Mouse (Mus musculus): ENCODE results near the gene Gpr35.

The Gpr35 gene

DNA sequence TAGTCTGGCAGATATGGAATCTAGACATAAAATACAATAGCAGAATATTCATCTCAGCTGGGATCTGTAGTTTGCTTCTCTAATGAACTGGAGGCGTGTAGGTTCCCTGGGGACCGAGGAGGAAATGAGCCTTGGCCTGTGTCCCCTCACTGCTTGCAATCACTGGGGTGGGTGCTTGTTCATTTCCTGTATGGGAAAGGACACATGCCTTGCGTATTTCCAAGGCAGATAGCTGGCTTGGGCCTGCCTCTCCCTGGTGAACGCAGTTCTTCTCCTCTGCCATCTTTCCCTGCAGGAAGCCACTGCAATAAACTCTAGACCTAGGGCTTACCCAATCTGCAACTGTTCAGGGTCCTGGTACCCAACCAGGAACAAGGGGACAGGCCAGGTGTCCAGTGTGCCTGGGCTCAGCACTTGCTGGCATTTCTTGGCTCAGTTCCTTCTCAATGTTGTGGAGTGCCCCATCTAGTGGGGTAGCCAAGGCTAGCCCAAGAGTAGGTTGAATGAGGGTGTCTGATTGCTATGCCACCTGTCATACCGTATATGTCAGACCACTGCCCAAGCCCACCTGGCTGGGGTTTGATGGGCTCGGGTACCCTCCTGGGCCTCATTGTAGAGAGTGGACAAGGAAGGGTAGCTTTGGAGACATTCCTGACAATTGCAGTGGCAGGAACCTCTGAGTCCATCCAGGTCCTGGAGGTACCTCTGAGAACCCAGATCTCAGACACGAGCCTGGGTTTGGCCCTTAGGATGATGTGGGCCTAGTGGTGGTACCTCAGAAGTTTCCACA, 30.6 kb downstream of the Gpr35 start:
- DNase-seq (ENCODE audit: low spot score): no peak

DNA sequence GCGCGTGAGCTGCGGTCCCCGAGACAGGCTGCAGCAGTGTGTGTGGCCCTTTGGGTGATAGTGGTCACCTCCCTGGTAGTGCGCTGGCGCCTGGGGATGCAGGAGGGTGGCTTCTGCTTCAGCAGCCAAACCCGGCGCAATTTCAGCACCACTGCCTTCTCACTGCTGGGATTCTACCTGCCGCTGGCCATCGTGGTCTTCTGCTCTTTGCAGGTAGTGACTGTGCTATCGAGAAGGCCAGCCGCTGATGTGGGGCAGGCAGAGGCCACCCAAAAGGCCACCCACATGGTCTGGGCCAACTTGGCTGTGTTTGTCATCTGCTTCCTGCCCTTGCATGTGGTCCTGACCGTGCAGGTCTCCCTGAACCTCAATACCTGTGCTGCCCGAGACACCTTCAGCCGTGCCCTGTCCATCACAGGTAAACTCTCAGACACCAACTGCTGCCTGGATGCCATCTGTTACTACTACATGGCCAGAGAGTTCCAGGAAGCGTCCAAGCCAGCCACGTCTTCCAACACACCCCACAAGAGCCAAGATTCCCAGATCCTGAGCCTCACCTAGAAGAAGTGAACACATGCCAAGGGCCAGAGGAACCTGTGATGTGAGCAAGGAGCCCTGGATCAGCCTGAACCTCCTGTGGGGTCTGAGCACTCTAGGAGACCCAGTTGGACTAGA, 32.4 kb downstream of the Gpr35 start:
- no peak for DNase-seq (ENCODE audit: low spot score)

DNA sequence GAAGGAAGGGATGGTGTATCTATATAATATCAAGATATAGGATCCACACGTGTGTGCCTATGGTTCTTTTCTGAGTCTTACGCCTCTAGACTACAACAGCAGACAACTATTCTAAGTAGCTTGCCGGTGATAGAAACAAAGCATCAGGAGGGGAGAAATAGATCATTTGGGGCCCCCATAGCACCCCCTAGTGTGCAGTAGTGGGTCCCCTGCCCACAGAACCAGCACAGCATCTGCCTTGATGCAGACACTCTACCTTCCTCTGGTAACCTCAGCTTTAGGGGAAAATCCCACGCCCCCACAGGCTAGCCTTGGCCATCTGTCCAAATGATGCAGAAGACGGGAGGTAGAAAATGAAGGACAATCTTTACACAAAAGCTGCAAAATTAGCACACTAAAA, 34.3 kb downstream of the Gpr35 start:
- DNase-seq (ENCODE audit: low spot score): no peak

DNA sequence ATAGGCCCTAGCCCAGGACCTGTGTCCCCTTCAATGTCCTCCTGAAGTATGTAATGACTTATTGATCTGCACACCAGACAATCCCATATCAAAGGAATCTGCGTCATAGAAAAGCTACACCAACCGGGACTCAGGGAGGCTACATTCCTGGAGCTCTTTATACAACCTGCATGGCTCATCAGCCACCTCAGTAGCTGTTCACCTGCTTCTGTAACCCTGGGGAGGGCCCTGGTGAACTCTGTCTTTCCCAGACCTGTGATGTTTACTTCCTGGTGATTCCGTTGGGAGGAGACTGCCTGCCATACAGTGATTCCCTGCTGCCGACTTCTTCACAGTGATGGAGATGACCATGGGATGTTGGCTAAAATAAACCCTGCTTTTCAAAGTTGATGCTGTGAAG, 38.2 kb downstream of the Gpr35 start:
- no peak for DNase-seq (ENCODE audit: low spot score)

- no peak for DNase-seq (ENCODE audit: low spot score)
Observed at GRCm38 (mm10) chr1:92989891-92990290, 39.2 kb downstream of the Gpr35 start.

DNA sequence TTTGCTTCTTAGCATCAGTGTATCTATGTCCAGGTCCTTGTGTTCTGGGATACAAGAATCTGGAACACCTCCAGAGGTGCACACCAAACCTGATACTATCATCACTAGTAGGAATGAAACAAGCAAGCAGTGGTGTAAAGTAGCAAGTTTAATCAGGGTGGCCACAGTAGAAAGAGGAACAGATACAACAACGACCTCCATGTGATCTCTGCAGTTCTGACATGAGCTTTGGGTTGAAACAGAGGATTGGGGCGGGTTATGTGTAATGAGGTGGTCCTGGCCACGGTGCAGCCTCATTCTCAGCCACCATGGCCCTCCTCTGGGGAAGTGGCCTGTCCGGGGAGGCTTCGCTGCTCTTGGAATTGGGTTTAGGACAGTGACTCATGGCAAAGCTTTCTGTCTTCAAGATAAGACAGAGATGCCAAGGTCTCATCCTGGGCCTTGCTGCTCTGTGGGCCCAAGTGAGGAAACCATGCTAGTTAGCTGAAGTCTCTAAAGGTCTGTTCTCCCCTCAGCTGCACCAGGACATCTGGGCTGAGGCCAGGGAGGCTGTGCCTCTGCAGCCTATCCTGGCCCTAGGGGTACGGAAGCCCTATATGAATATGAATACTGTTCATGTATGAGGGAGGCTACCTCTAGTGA, 41.7 kb downstream of the Gpr35 start:
- no peak for DNase-seq (ENCODE audit: low spot score)

DNA sequence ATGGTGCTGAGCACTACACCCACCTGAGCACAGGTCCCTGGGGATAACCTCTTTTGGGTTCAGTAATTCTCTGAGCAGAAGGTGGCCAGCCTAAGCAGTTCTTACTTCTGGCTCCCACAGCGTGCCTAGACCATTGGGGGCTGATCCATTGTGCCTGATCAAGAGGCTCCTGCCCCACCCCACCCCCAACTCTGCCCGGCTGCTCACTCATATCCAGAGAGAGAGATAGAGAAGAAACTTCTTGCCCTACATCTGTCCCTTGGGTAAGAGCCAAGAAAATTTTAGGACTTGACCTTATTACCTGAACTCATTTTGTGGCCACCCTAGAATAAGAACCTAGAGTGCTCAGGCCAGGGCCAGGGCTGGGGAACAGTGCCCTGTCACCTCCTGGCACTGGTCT, 42.2 kb downstream of the Gpr35 start:
- DNase-seq (ENCODE audit: low spot score): no peak

DNA sequence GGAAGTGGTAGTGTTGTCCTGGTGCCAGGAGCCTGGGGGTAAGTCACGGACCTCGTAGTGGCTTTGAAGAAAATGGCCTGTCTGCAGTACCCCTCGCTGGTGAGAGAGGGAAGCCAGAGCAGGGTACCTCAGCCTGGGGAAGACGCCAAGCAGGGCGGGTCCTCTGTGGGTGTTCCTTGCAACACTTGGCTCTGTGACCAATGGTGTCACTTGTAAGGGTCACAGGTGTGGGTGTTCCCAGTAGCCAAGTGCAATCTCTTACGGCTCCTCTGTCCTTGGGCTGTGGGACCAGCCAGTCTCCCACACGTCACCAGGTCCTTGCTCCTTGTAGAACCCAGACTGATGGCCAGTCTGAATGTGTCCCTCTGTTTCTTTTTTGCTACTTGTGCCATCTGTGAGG, 55.4 kb downstream of the Gpr35 start, which contains the start of gene Aqp12:
Gene Aqp12, plus strand, starts transcription at position 274 of the 400 bp plus-strand sequence.
- no peak for DNase-seq (ENCODE audit: low spot score)

GRCm38 (mm10) chr1:93009196-93009595, 58.5 kb downstream of the Gpr35 start:
- DNase-seq (ENCODE audit: low spot score): no peak

- DNase-seq (ENCODE audit: low spot score): no peak
Observed at GRCm38 (mm10) chr1:93010731-93011130, 60.1 kb downstream of the Gpr35 start.

GRCm38 (mm10) chr1:93012103-93012585, 61.5 kb downstream of the Gpr35 start:
- no peak for DNase-seq (ENCODE audit: low spot score)

GRCm38 (mm10) chr1:93013367-93013766, 62.7 kb downstream of the Gpr35 start:
- DNase-seq (ENCODE audit: low spot score): no peak

DNA sequence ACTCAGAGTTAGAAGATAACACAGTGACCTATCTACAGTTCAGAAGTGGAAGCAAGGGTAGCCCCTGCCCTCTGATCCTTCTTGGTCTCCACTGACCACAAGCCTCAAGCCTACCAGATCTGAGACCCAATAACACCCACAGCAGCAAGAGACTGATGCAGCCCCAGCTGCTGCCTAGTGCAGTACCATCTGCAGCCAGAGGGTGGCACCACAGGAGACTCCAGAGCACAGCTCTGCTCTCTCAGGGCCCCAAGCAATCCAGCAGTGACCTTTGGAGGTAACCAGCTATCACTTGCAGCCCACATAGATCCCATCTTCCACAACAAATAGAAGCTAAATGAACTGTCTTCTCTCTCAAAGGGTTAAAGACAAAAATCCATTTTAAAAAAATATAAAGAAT, 63.8 kb downstream of the Gpr35 start:
- peak; percentile 16 for DNase-seq (ENCODE audit: low spot score)

- no peak for DNase-seq (ENCODE audit: low spot score)
Observed at GRCm38 (mm10) chr1:93015136-93015535, 64.5 kb downstream of the Gpr35 start.

DNA sequence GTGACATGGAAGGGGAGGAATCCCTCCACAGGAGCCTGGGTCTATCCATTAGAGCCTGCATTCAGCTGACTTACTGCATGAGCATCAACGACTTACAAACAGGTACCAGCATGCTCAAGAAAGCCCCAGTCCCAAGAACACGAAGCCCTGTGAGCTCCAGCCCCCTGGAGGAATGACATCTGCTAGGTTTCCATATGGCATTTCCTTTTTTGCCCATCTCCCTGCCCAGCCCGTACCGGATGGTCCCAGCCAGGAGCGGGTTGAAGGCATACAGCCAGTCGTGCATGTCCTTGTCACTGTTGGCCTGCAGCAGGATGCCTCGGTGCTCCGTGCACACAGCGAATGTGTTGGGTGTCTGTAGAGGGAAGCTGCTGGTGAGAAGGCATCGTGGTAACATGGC, 68.1 kb downstream of the Gpr35 start:
- DNase-seq (ENCODE audit: low spot score): no peak

DNA sequence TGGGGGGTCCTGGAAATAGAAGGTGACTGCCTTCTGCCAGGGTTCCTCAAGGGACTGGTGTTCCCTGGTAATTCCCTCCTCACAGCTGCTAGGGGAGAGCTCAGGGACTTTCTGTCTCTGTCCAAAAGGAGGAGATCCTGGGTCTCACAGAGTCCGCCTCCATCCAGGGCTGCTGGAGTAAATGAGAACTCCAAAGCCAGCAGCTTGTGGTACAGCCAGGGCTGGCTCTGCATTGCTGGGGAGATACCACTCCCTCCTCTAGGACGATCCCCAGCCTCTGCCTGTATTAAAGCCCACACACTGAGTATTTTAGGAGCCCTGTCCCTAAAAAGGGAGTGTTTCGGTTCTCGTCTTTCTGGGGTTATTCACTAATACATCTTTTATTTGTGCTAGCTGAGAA, 69.9 kb downstream of the Gpr35 start:
- DNase-seq (ENCODE audit: low spot score): no peak

GRCm38 (mm10) chr1:93026600-93026999, 75.9 kb downstream of the Gpr35 start:
- no peak for DNase-seq (ENCODE audit: low spot score)

GRCm38 (mm10) chr1:93029387-93029786, 78.7 kb downstream of the Gpr35 start:
- no peak for DNase-seq (ENCODE audit: low spot score)

DNA sequence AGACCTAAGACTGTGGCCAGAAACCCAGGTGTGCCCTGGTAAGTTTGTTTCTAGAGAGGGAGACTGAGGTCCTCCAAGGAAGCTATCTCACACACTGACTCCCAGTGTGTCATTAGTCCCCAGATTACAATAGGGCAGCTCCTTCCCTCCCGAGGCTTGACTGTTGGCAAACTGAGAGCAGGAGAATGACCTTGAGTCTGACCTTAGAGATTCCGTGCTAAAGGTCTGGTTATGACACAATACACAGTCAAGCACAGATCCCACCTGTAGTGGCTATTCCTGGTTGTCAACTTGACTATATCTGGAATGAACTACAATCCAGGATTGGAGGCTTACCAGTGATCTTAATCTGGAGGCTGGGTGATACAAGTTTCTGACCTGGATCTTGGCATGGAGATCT, 79.4 kb downstream of the Gpr35 start:
- DNase-seq (ENCODE audit: low spot score): no peak

- DNase-seq (ENCODE audit: low spot score): no peak
Observed at GRCm38 (mm10) chr1:93031199-93031598, 80.5 kb downstream of the Gpr35 start.

DNA sequence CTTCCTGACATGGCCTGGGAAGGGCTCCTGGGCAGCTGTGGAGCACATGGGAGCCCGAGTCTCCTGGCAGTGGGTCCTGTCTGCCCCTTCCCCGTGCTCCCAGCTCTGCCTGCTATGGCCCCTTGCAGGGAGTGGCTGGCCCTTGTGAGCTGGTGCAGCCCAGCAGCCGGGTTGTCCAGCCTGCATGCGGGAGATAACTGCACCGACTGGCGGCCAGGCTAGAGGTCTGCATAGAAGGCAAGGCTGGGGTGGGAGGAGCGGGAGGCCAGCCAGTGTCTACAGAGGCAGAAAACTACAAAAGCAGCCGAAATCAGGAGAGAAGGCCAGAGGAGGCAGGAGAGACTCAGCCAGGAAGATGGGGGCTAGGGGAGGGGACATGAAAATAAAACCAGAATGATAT, 83.3 kb downstream of the Gpr35 start:
- DNase-seq (ENCODE audit: low spot score): no peak

DNA sequence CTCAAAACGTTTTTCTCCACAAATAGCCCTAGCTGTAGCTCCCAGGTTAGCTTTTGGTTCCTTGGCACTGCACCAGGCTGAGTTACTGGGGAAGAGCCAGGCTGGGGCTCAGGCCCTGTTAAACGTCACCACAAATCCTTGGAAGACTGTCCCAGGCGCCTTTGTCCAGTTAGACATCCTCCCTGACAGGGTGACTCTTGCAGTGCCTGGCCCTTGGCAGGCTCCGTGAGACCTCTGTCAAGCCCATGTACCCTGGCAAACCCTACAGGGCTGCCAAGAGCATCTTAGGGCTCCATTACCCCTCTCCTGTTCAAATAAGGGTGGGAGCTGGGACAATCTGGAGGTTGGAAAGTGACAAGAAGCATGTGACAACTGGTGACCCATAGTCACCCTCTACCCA, 85.3 kb downstream of the Gpr35 start:
- no peak for DNase-seq (ENCODE audit: low spot score)
